Mouse (Mus musculus) MN1 (cell line): ENCODE results near the gene C7.
A peak's percentile ranks its signal among the peaks of the same experiment; 100 is the strongest.

ENCODE experiments used
- DNase-seq: peaks from one replicate; pipeline ENCODE4 v3.0.0-alpha.2; 2016; ENCODE audit warnings: low spot score

Gene C7

GRCm38 (mm10) chr15:5002903-5003302, 60.6 kb downstream of the C7 start:
- DNase-seq, result no peak

DNA sequence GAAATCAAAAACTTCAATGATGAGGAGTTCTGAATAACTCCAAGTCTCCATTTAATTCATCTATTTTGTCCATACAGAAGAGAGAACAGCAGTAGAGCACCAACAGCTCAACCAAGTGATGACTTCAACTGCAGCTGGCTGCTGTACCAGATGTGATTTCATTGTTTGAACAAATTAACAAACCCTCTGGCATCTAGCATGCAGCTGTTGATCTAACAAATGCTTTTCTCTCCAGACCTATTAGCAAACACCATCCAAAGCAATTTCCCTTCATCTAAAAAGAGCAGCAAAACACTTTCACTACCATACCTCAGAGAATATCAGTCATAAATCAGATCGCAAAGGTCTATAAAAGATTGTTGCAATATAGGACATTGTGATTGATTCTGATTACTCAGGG, 90.2 kb downstream of the C7 start:
- DNase-seq, result peak; percentile 62
